Mouse (Mus musculus): ENCODE data around the gene Coro1b. TPM values are rescaled to one million over a fixed set of nuclear protein-coding genes. Genes with fewer than 3 reads are reported as not detected.
A peak's percentile ranks its signal among the peaks of the same experiment; 100 is the strongest.

Gene Coro1b
- polyA plus RNA-seq, 2 experiments from 2014 or later = 236 to 310 TPM

DNA sequence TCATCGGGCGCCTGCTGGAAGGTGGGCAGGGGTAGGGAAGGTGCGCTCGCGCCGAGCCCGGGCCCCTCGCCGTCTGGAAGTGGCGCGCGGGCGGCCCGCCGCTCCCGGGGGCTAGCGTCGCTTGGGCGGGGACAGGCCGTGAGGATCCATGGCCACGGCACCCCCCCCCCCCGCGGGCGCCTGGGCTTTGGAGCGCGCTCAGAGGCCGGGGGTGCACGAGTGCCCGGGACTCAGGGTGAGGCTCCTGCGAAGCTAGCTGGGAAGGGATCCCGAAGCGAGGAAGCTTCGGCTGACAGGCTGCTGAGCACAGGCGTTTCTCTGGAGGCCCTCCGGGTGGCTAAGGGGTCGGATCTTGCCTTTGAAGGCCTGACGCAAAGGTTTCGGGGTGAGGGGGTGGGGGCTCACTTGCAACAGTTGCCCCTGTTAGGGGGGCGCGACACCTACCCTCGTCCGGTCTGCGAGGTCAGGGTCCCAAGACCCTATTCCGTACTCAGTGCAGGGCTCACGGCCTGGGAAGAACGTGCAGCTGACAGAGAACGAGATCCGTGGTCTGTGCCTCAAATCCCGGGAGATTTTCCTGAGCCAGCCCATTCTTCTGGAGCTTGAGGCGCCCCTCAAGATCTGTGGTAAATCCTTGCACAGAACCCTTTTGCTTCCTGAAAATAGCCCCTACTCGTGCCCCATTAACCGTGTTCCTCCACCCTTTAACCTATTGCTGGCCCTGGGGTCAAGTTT is 44.0 kb downstream of the Coro1b start:
- peak; percentile 1 for ATAC-seq

GRCm38 (mm10) chr19:4193129-4193528 is 44.7 kb downstream of the Coro1b start:
- no peak for ATAC-seq

- ATAC-seq = no peak
These were observed 45.8 kb downstream of the Coro1b start for GRCm38 (mm10) chr19:4194021-4194724.

- no peak for ATAC-seq
These were observed 46.6 kb downstream of the Coro1b start for GRCm38 (mm10) chr19:4194776-4195650.

GRCm38 (mm10) chr19:4196048-4196447 is 47.6 kb downstream of the Coro1b start:
- no peak for ATAC-seq

DNA sequence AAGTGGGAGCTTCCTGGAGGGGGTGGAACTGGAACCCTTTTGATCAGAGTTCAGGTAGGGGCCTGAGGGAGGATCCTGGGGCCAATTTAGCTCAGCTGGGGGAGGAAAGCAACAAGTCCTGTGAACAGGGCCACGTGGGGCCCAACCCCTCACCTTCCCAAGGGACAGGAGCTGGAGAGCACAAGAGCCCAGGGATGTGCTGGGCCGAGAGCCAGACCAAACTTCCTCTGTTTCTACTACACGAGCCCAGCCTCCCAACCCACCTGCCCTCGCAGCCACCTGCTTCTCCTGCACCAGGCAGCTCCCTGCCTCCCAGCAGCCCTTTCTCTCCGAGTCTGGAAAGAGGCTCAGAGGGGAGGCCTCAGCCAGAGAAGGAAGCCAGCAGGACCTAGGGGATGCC is 48.1 kb downstream of the Coro1b start:
- ATAC-seq = no peak

GRCm38 (mm10) chr19:4197180-4197579 is 48.8 kb downstream of the Coro1b start:
- no peak for ATAC-seq

DNA sequence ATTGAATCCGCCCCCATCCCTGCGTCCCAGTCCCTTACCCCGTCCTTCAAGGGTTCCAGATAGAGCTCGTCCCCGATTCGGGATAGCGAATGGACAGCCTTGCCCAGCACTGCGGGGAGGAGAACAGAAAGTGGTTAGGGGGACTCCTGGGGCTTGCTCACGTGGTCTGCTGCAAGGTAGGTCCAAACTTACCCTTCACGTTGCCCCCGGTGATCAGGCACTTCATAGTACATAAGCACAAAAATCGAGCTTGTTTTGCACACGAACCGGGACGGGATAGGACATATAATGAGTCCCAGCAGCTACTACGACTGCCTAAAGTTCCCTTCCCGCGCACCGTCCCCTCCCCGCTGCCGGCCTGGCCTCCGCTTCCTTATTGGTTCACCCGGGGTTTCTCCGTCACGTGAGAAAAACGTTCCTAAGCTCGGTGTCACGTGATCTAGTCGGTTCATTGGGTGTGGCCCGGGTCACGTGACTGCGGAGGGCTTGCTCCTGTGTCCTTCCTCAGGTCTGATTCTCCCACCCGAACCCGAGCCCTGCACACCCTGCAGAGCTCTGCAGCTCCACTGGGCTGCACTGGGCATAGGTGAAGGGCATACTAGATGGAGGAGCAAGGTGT is 53.0 kb downstream of the Coro1b start, which contains the start of gene Rad9a:
Rad9a (minus strand) TSS at position 372 of the 619 bp plus-strand sequence.
- peak; percentile 75 for ATAC-seq

DNA sequence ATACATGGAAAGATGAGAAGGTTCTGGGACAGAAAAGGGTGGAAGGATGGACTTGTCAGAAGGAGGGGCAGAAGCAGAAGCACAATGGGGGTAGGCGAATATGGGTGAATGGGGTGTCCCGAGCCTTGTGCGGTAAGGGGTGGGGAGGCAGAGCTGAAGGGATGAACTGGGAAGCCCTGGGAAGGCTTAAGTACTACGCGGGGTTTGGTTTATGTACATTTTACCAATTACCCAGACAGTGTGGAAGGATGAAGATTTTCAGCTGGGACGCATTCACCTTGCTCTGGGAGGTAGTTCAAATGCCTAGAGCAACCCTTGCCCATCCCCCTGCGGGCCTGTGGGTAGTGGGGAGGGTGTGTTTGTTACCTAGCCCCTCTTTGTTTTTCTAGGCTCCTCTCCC is 53.7 kb downstream of the Coro1b start:
- no peak for ATAC-seq

DNA sequence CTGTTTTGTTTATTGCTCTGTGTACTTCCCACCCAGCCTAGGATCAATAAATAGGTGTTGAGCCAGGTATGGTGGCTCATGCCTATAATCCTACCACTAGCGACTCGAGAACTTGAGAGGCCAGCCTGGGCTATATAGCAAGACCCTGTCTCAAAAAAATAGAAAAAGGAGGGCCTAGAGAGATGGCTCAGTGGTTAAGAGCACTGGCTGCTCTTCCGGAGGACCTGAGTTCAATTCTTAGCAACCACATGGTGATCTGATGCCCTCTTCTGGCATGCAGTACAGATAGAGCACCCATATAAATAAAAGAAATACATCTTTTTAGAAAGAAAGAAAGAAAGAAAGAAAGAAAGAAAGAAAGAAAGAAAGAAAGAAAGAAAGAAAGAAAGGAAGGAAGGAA is 54.7 kb downstream of the Coro1b start:
- peak; percentile 50 for ATAC-seq

Other genes starting within 250 kb of the Coro1b start
- gene Tcirg1, start 241.5 kb upstream of the Coro1b start, polyA plus RNA-seq (2017; shearing (Covaris generic)) = 100 to 1,000 TPM in 1 of 2 experiments, 10 to 100 TPM in 1; 51.3 to 100 TPM
- gene Ndufs8, start 235.8 kb upstream of the Coro1b start, polyA plus RNA-seq (2017; shearing (Covaris generic)) = 100 to 1,000 TPM; 219 to 234 TPM
- under 1 TPM in 1 of 2 experiments, not detected in 1; 0.85 TPM for gene Aldh3b1, start 218.8 kb upstream of the Coro1b start, polyA plus RNA-seq (2017; shearing (Covaris generic))
- 10 to 100 TPM; 20.8 to 54.2 TPM for gene Unc93b1, start 213.4 kb upstream of the Coro1b start, polyA plus RNA-seq (2017; shearing (Covaris generic))
- gene Aldh3b3, start 190.0 kb upstream of the Coro1b start, polyA plus RNA-seq (2017; shearing (Covaris generic)) = not detected
- not detected for gene Aldh3b2, start 176.3 kb upstream of the Coro1b start, polyA plus RNA-seq (2017; shearing (Covaris generic))
- gene Acy3, start 162.0 kb upstream of the Coro1b start, polyA plus RNA-seq (2017; shearing (Covaris generic)) = 1 to 10 TPM in 1 of 2 experiments, not detected in 1; 1.5 TPM
- gene Tbx10, start 155.9 kb upstream of the Coro1b start, polyA plus RNA-seq (2017; shearing (Covaris generic)) = not detected
- gene Nudt8, start 148.0 kb upstream of the Coro1b start, polyA plus RNA-seq (2017; shearing (Covaris generic)) = 10 to 100 TPM; 10.7 to 15.2 TPM
- gene Gm49405, start 148.0 kb upstream of the Coro1b start, polyA plus RNA-seq (2017; shearing (Covaris generic)) = under 1 TPM; 0.78 to 0.96 TPM
- 1 to 10 TPM; 1.1 to 2.1 TPM for gene Doc2g, start 145.3 kb upstream of the Coro1b start, polyA plus RNA-seq (2017; shearing (Covaris generic))
- gene Ndufv1, start 135.8 kb upstream of the Coro1b start, polyA plus RNA-seq (2017; shearing (Covaris generic)) = 100 to 1,000 TPM; 109 to 164 TPM
- gene Gstp1, start 110.6 kb upstream of the Coro1b start, polyA plus RNA-seq (2017; shearing (Covaris generic)) = 100 to 1,000 TPM; 543 to 655 TPM
- 1 to 10 TPM; 4.2 to 5.3 TPM for gene Gstp2, start 102.6 kb upstream of the Coro1b start, polyA plus RNA-seq (2017; shearing (Covaris generic))
- 100 to 1,000 TPM; 158 to 206 TPM for gene Gstp3, start 89.0 kb upstream of the Coro1b start, polyA plus RNA-seq (2017; shearing (Covaris generic))
- not detected for gene Cabp2, start 67.0 kb upstream of the Coro1b start, polyA plus RNA-seq (2017; shearing (Covaris generic))
- gene Cdk2ap2, start 51.4 kb upstream of the Coro1b start, polyA plus RNA-seq (2017; shearing (Covaris generic)) = 100 to 1,000 TPM; 328 to 403 TPM
- 100 to 1,000 TPM in 1 of 2 experiments, 10 to 100 TPM in 1; 98.7 to 113 TPM for gene Pitpnm1, start 48.6 kb upstream of the Coro1b start, polyA plus RNA-seq (2017; shearing (Covaris generic))
- 100 to 1,000 TPM; 179 to 208 TPM for gene Aip, start 22.8 kb upstream of the Coro1b start, polyA plus RNA-seq (2017; shearing (Covaris generic))
- under 1 TPM in 1 of 2 experiments, not detected in 1; 0.29 TPM for gene Gpr152, start 8.8 kb upstream of the Coro1b start, polyA plus RNA-seq (2017; shearing (Covaris generic))
- gene Cabp4, start 4.6 kb upstream of the Coro1b start, polyA plus RNA-seq (2017; shearing (Covaris generic)) = under 1 TPM; 0.79 to 0.92 TPM
- 100 to 1,000 TPM; 836 to 870 TPM for gene Ptprcap, start 5.0 kb downstream of the Coro1b start, polyA plus RNA-seq (2017; shearing (Covaris generic))
- 10 to 100 TPM; 31.7 to 39.0 TPM for gene Rps6kb2, start 14.7 kb downstream of the Coro1b start, polyA plus RNA-seq (2017; shearing (Covaris generic))
- gene Carns1, start 26.9 kb downstream of the Coro1b start, polyA plus RNA-seq (2017; shearing (Covaris generic)) = 10 to 100 TPM in 1 of 2 experiments, 1 to 10 TPM in 1; 9.4 to 11.9 TPM
- gene Tbc1d10c, start 42.7 kb downstream of the Coro1b start, polyA plus RNA-seq (2017; shearing (Covaris generic)) = 100 to 1,000 TPM; 594 to 924 TPM
- 100 to 1,000 TPM; 835 to 936 TPM for gene Ppp1ca, start 43.4 kb downstream of the Coro1b start, polyA plus RNA-seq (2017; shearing (Covaris generic))
- gene Rad9a, start 53.0 kb downstream of the Coro1b start, polyA plus RNA-seq (2017; shearing (Covaris generic)) = 10 to 100 TPM; 63.6 to 83.6 TPM
- 10 to 100 TPM; 35.0 to 46.5 TPM for gene Clcf1, start 65.6 kb downstream of the Coro1b start, polyA plus RNA-seq (2017; shearing (Covaris generic))
- gene AC109138.7, start 65.7 kb downstream of the Coro1b start, polyA plus RNA-seq (2017; shearing (Covaris generic)) = not detected
- 100 to 1,000 TPM; 117 to 127 TPM for gene Pold4, start 83.3 kb downstream of the Coro1b start, polyA plus RNA-seq (2017; shearing (Covaris generic))
- 10 to 100 TPM in 1 of 2 experiments, 1 to 10 TPM in 1; 8.1 to 15.9 TPM for gene Ssh3, start 120.6 kb downstream of the Coro1b start, polyA plus RNA-seq (2017; shearing (Covaris generic))
- gene Ankrd13d, start 134.5 kb downstream of the Coro1b start, polyA plus RNA-seq (2017; shearing (Covaris generic)) = 1 to 10 TPM; 2.4 to 2.5 TPM
- 100 to 1,000 TPM in 1 of 2 experiments, 10 to 100 TPM in 1; 93.7 to 101 TPM for gene Grk2, start 157.6 kb downstream of the Coro1b start, polyA plus RNA-seq (2017; shearing (Covaris generic))
- 10 to 100 TPM; 90.1 to 95.4 TPM for gene Kdm2a, start 249.7 kb downstream of the Coro1b start, polyA plus RNA-seq (2017; shearing (Covaris generic))

All from CD4-positive, CD25-positive, alpha-beta regulatory T cell, adult 4 months (primary cell).